Mouse (Mus musculus) limb, embryonic 11.5 days (tissue): Measurements from ENCODE around the gene Agap1. TPM values are rescaled to one million over a fixed set of nuclear protein-coding genes. Genes with fewer than 3 reads are reported as not detected.

Source experiments
- ATAC-seq: fragments of 200-750 bp; cut with Nextera tagmentation; 2 replicates; pipeline ENCODE4 v1.8.0; 2017; ENCODE audit warnings: low read depth; ENCODE audit not compliant: insufficient number of reproducible peaks, low FRiP score, low TSS enrichment
- DNase-seq: peaks from one replicate; pipeline ENCODE4 v3.0.0-alpha.2; 2015; ENCODE audit warnings: low spot score
- H3K27ac ChIP-seq: fragments of 300-500 bp; sonication (generic); replicated peaks from 2 replicates; pipeline ENCODE4 v1.5.1; 2014; ENCODE audit warnings: low read depth, mild to moderate bottlenecking, low read length
- H3K27me3 ChIP-seq: fragments of 300-500 bp; sonication (generic); 2 replicates; pipeline ENCODE4 v1.6.1; 2014; ENCODE audit warnings: mild to moderate bottlenecking, low read length, mixed read lengths; ENCODE audit not compliant: control insufficient read depth, insufficient read depth
- H3K36me3 ChIP-seq: fragments of 300-500 bp; sonication (generic); 2 replicates; pipeline ENCODE4 v1.6.1; 2014; ENCODE audit warnings: mild to moderate bottlenecking, low read length, moderate library complexity, mixed read lengths; ENCODE audit not compliant: control insufficient read depth, insufficient read depth
- H3K4me1 ChIP-seq: fragments of 300-500 bp; sonication (generic); 2 replicates; pipeline ENCODE4 v1.6.1; 2014; ENCODE audit warnings: low read length, mixed read lengths; ENCODE audit not compliant: control insufficient read depth, insufficient read depth
- H3K4me2 ChIP-seq: fragments of 300-500 bp; sonication (generic); 2 replicates; pipeline ENCODE4 v1.6.1; 2014; ENCODE audit warnings: low read depth, mild to moderate bottlenecking, moderate library complexity; ENCODE audit not compliant: severe bottlenecking
- H3K4me3 ChIP-seq: fragments of 300-500 bp; sonication (generic); 2 replicates; pipeline ENCODE4 v1.5.1; 2014; ENCODE audit warnings: low read depth, low read length
- H3K9ac ChIP-seq: fragments of 300-500 bp; sonication (generic); 2 replicates; pipeline ENCODE4 v1.6.1; 2014; ENCODE audit warnings: mild to moderate bottlenecking, low read length
- H3K9me3 ChIP-seq: fragments of 300-500 bp; sonication (generic); 2 replicates; pipeline ENCODE4 v1.6.1; 2016; ENCODE audit warnings: low read length; ENCODE audit not compliant: control insufficient read depth
- WGBS: fragments of 180-500 bp; shearing (Covaris S2); extraction: QIAGEN DNeasy Blood & Tissue Kit; methylation state at CpG from one replicate; pipeline ENCODE4 v1.1.7; 2014; 5-methylcytosine and 5-hydroxymethylcytosine counted together
- polyA plus RNA-seq: library from polyadenylated mRNA; unstranded; fragments of >200 nt; fragmentation: Nextera tagmentation; extraction: Ambion mirVana; gene quantifications from 2 replicates; pipeline ENCODE4 v1.2.1, GENCODE M21; 2014

Agap1 gene
- polyA plus RNA-seq, 1 experiment from 2014 or later, result 14.0 TPM

- Histone ChIP-seq H3K9me3 (no peaks in the 10 kb centered on the region), H3K27ac (no peak overlapping the region), H3K27me3 (no peaks in the 10 kb centered on the region), H3K36me3 (no peaks in the 10 kb centered on the region), H3K4me2 (no peak overlapping the region), H3K4me1 (peaks cover 15% of the 10 kb centered on the region), H3K4me3 (no peak overlapping the region), H3K9ac (no peak overlapping the region)
- DNase-seq (no peak), ATAC-seq (no peak)
- WGBS, result 41% methylated on average over 8 of the region's 8 CpGs
These were observed 312.3 kb downstream of the Agap1 start for GRCm38 (mm10) chr1:89766891-89767290.

GRCm38 (mm10) chr1:89769641-89770040, 315.0 kb downstream of the Agap1 start:
- no peak for DNase-seq
- H3K4me3 ChIP-seq, result no peak overlapping the region
- 81% methylated on average over 4 of the region's 4 CpGs for WGBS

GRCm38 (mm10) chr1:89770298-89770697, 315.7 kb downstream of the Agap1 start:
- DNase-seq (no peak), ATAC-seq (no peak)
- H3K9me3 ChIP-seq, result no peaks in the 10 kb centered on the region
- H3K4me3 ChIP-seq, result no peak overlapping the region
- H3K36me3 ChIP-seq, result no peaks in the 10 kb centered on the region; the same call in 1 of the 2 replicates
- peaks cover 8% of the 10 kb centered on the region for H3K4me1 ChIP-seq
- no peak overlapping the region for H3K4me2 ChIP-seq
- H3K27ac ChIP-seq, result no peak overlapping the region
- H3K27me3 ChIP-seq, result no peaks in the 10 kb centered on the region
- no peak overlapping the region for H3K9ac ChIP-seq
- 76% methylated on average over 1 of the region's 1 CpGs for WGBS

More at GRCm38 (mm10) chr1:89769641-89770040, 315.0 kb downstream of the Agap1 start:
- Histone ChIP-seq H3K4me2 (no peak overlapping the region), H3K4me1 (peaks cover 8% of the 10 kb centered on the region), H3K27ac (no peak overlapping the region), H3K27me3 (no peaks in the 10 kb centered on the region), H3K9me3 (no peaks in the 10 kb centered on the region), H3K9ac (no peak overlapping the region), H3K36me3 (no peaks in the 10 kb centered on the region; the same call in 1 of the 2 replicates)
- ATAC-seq, result no peak

- Histone ChIP-seq H3K4me3 (no peak overlapping the region), H3K36me3 (no peaks in the 10 kb centered on the region; the same call in 1 of the 2 replicates), H3K4me1 (no peaks in the 10 kb centered on the region), H3K9me3 (no peaks in the 10 kb centered on the region), H3K9ac (no peak overlapping the region), H3K27me3 (no peaks in the 10 kb centered on the region), H3K4me2 (no peak overlapping the region), H3K27ac (no peak overlapping the region)
- ATAC-seq (no peak), DNase-seq (no peak)
- 46% methylated on average over 4 of the region's 4 CpGs for WGBS
These were observed 321.1 kb downstream of the Agap1 start for GRCm38 (mm10) chr1:89775750-89776149.

GRCm38 (mm10) chr1:89780675-89781074, 326.1 kb downstream of the Agap1 start:
- Histone ChIP-seq H3K36me3 (no peaks in the 10 kb centered on the region), H3K4me2 (no peak overlapping the region), H3K4me1 (no peaks in the 10 kb centered on the region), H3K27me3 (no peaks in the 10 kb centered on the region), H3K9ac (no peak overlapping the region), H3K27ac (no peak overlapping the region), H3K4me3 (no peak overlapping the region), H3K9me3 (no peaks in the 10 kb centered on the region)
- 87% methylated on average over 2 of the region's 2 CpGs for WGBS
- DNase-seq (no peak), ATAC-seq (no peak)

GRCm38 (mm10) chr1:89781861-89782260, 327.3 kb downstream of the Agap1 start:
- Histone ChIP-seq H3K9ac (no peak overlapping the region), H3K4me3 (no peak overlapping the region), H3K27me3 (no peaks in the 10 kb centered on the region), H3K4me2 (no peak overlapping the region), H3K4me1 (no peaks in the 10 kb centered on the region), H3K36me3 (no peaks in the 10 kb centered on the region), H3K9me3 (no peaks in the 10 kb centered on the region), H3K27ac (no peak overlapping the region)
- ATAC-seq, result no peak
- WGBS, result 70% methylated on average over 8 of the region's 8 CpGs
- DNase-seq, result peak; percentile 68

GRCm38 (mm10) chr1:89786793-89787192, 332.2 kb downstream of the Agap1 start:
- Histone ChIP-seq H3K4me1 (no peaks in the 10 kb centered on the region), H3K27ac (no peak overlapping the region), H3K4me2 (no peak overlapping the region), H3K27me3 (no peaks in the 10 kb centered on the region), H3K4me3 (no peak overlapping the region), H3K9ac (no peak overlapping the region), H3K36me3 (0 out of 2 replicates have a peak, but pooled peaks cover 2% of the 10 kb centered on the region), H3K9me3 (no peaks in the 10 kb centered on the region)
- ATAC-seq (no peak), DNase-seq (no peak)
- 95% methylated on average over 6 of the region's 6 CpGs for WGBS

- whole genome bisulfite sequencing, result 79% methylated on average over 14 of the region's 14 CpGs
- DNase-seq (no peak), ATAC-seq (no peak)
- Histone ChIP-seq H3K9ac (no peak overlapping the region), H3K4me2 (no peak overlapping the region), H3K4me1 (peaks cover 7% of the 10 kb centered on the region; the same call in 1 of the 2 replicates), H3K27me3 (no peaks in the 10 kb centered on the region), H3K9me3 (no peaks in the 10 kb centered on the region), H3K36me3 (no peaks in the 10 kb centered on the region; the same call in 1 of the 2 replicates), H3K4me3 (no peak overlapping the region), H3K27ac (no peak overlapping the region)
These were observed 344.1 kb downstream of the Agap1 start for GRCm38 (mm10) chr1:89798724-89799123.

GRCm38 (mm10) chr1:89801506-89801905, 346.9 kb downstream of the Agap1 start:
- Histone ChIP-seq H3K4me2 (no peak overlapping the region), H3K4me3 (no peak overlapping the region), H3K36me3 (no peaks in the 10 kb centered on the region; the same call in 1 of the 2 replicates), H3K27me3 (no peaks in the 10 kb centered on the region), H3K4me1 (peaks cover 7% of the 10 kb centered on the region; the same call in 1 of the 2 replicates), H3K9ac (no peak overlapping the region), H3K27ac (no peak overlapping the region), H3K9me3 (no peaks in the 10 kb centered on the region)
- DNase-seq, result no peak
- no peak for ATAC-seq
- WGBS, result 81% methylated on average over 5 of the region's 5 CpGs
